Mouse (Mus musculus): ENCODE results near the gene Ints1.

DNA sequence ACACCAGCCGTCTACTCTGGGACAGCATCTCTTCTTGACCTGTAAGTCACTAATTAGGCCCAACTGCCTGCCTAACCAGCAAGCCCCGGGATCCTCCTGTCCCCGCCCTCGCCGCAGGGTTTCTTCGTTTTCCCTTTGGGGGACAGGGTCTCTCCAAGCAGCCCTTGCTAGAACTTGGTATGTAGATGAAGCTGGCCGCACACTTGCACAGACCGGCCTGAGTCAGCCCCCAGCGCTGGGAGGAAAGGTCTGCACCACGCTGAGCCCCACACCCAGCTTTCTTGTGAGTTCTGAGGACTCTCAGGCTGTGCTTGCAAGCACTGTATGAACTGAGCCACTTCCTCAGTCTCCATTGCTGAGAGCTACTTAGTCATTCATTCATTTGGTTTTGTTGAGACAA, 49.1 kb upstream of the Ints1 start:
- TF ChIP-seq CTCF (IDR thresholded peaks at IDR 0.05; ENCODE audit: insufficient read depth, low read length) (no peak), POLR2A (IDR thresholded peaks at IDR 0.05; ENCODE audit: borderline replicate concordance, extremely low read depth, low read depth, low read length) (no peak)

Measured in lung, adult 2 months (tissue).